Mouse (Mus musculus) intestine, embryonic 14.5 days (tissue): ENCODE measurements around the gene Rnft2. TPM values are rescaled to one million over a fixed set of nuclear protein-coding genes. Genes with fewer than 3 reads are reported as not detected.

Experiments used
- ATAC-seq: fragments of 200-750 bp; cut with Nextera tagmentation; replicated peaks from 2 replicates; pipeline ENCODE4 v1.8.0; 2017; ENCODE audit warnings: low read depth, moderate number of reproducible peaks, moderate TSS enrichment, moderate library complexity; ENCODE audit not compliant: low FRiP score, low TSS enrichment
- DNase-seq: peaks from one replicate; pipeline ENCODE4 v3.0.0-alpha.2; 2018; ENCODE audit warnings: low spot score
- H3K27ac ChIP-seq: fragments of 300-500 bp; sonication (generic); 2 replicates; pipeline ENCODE4 v1.5.1; 2014; ENCODE audit warnings: low read depth, mild to moderate bottlenecking, control low read depth
- H3K27me3 ChIP-seq: fragments of 300-500 bp; sonication (generic); replicated peaks from 2 replicates; pipeline ENCODE4 v1.6.1; 2014; ENCODE audit warnings: low read length, control low read depth; ENCODE audit not compliant: control insufficient read depth, insufficient read depth
- H3K36me3 ChIP-seq: fragments of 300-500 bp; sonication (generic); 2 replicates; pipeline ENCODE4 v1.6.1; 2014; ENCODE audit warnings: low read length, control low read depth; ENCODE audit not compliant: control insufficient read depth, insufficient read depth
- H3K4me1 ChIP-seq: fragments of 300-500 bp; sonication (generic); replicated peaks from 2 replicates; pipeline ENCODE4 v1.6.1; 2014; ENCODE audit warnings: low read length, control low read depth, mixed read lengths; ENCODE audit not compliant: control insufficient read depth, insufficient read depth
- H3K4me2 ChIP-seq: fragments of 300-500 bp; sonication (generic); 2 replicates; pipeline ENCODE4 v1.6.1; 2014; ENCODE audit warnings: low read length
- H3K4me3 ChIP-seq: fragments of 300-500 bp; sonication (generic); 2 replicates; pipeline ENCODE4 v1.5.1; 2014; ENCODE audit warnings: low read depth, low read length, control low read depth, mixed read lengths
- H3K9ac ChIP-seq: fragments of 300-500 bp; sonication (generic); 2 replicates; pipeline ENCODE4 v1.6.1; 2014; ENCODE audit warnings: mild to moderate bottlenecking, low read length
- H3K9me3 ChIP-seq: fragments of 300-500 bp; sonication (generic); 2 replicates; pipeline ENCODE4 v1.6.1; 2016; ENCODE audit warnings: low read length, control low read depth; ENCODE audit not compliant: control insufficient read depth
- WGBS: fragments of 180-500 bp; shearing (Covaris S2); extraction: QIAGEN DNeasy Blood & Tissue Kit; methylation state at CpG from one replicate; pipeline ENCODE4 v1.1.7; 2014; 5-methylcytosine and 5-hydroxymethylcytosine counted together
- polyA plus RNA-seq: library from polyadenylated mRNA; unstranded; fragments of >200 nt; fragmentation: Nextera tagmentation; extraction: Ambion mirVana; gene quantifications from 2 replicates; pipeline ENCODE4 v1.2.1, GENCODE M21; 2014

The Rnft2 gene
- polyA plus RNA-seq, 1 experiment from 2014 or later = 2.5 TPM

DNA sequence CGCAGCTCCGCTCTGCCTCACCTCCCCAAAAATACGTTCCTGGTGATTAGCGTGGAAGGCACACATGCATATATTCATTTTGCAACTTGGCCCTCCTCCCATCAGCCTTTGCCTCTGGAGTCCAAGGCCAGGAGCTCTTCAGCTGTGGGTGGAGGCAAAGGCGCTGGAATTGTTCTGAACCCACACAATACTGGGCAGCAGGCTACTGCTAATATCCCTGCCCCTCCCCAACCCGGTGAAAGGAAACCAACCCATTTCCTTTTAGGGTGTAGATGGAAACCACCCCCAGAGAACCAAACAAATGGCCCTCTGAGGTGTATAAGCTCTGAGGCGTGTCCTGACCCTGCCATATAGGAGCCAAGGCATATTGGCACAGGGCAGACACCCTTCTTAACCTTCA is 28.5 kb upstream of the Rnft2 start:
- Histone ChIP-seq H3K27me3 (peaks cover 14% of the 10 kb centered on the region; the same call in 1 of the 2 replicates), H3K4me3 (no peak overlapping the region), H3K4me1 (no peaks in the 10 kb centered on the region; the same call in 1 of the 2 replicates), H3K9ac (no peak overlapping the region), H3K4me2 (no peak overlapping the region), H3K9me3 (no peaks in the 10 kb centered on the region), H3K27ac (no peak overlapping the region), H3K36me3 (no peaks in the 10 kb centered on the region)
- DNase-seq (no peak), ATAC-seq (no peak)
- WGBS = 76% methylated on average over 7 of the region's 7 CpGs

DNA sequence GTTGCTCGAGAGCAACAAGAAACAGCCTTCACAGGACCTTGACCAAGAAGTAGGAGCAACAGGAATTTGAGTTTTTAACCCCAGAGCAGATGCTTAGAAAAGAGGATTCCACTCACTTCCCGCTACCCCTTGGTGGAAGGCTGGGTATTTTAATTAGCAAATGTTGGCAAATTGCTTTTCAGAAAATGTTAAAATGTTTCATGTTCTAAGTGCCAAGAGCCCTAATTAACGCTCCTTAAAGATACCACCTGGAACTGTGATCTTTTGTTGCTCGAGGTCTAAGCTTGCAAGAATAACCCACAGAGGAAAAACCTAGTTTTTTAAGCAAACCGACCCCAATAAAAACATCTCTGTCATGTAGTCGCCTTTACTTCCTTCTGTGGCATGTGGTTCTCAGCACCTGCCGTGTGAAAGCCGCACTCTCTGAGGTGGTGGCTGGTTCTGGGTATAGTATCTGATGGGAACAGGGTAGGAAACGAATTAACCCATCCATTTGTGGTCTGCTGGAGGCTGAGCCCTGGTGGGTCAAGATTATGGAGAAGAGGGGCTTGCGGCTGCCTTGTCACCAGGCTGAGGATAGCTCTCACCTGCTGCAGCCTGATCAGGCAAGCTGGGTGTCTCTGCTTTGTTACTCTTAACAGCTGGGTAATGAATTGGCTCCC is 26.7 kb upstream of the Rnft2 start:
- Histone ChIP-seq H3K27ac (no peak overlapping the region), H3K9ac (no peak overlapping the region), H3K4me1 (no peaks in the 10 kb centered on the region; the same call in 1 of the 2 replicates), H3K9me3 (no peaks in the 10 kb centered on the region), H3K27me3 (peaks cover 14% of the 10 kb centered on the region; the same call in 1 of the 2 replicates), H3K4me3 (no peak overlapping the region), H3K36me3 (no peaks in the 10 kb centered on the region), H3K4me2 (no peak overlapping the region)
- DNase-seq = no peak
- WGBS = 67% methylated on average over 10 of the region's 10 CpGs
- no peak for ATAC-seq

DNA sequence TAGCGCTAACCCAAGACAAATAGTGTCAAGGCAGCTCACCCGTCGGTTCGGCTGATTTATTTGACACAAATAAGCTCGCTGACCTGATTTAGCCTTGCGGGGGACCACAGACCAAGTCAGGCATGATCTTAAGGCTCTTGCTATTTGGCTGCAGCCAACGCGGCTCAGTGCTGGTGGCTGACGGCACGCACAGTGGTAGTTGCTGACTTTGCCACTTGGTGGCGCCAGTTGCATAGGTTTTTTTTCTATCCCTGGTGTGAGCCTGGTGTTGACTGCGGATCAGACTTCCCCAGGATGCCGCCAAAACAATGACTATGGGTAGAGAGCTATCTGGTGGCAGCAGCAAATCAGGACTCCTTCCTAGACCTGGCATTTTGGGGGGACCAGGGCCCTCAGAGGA is 24.1 kb upstream of the Rnft2 start:
- peak overlapping the region; percentile 37 for H3K4me2 ChIP-seq
- no peak overlapping the region for H3K4me3 ChIP-seq
- ATAC-seq (peak; percentile 79; the same call in 1 of the 2 replicates), DNase-seq (peak; percentile 98)
- 1% methylated on average over 13 of the region's 13 CpGs for WGBS
- no peaks in the 10 kb centered on the region for H3K9me3 ChIP-seq
- H3K36me3 ChIP-seq = no peaks in the 10 kb centered on the region
- H3K27me3 ChIP-seq = peaks cover 14% of the 10 kb centered on the region; the same call in 1 of the 2 replicates
- no peaks in the 10 kb centered on the region for H3K4me1 ChIP-seq
- H3K9ac ChIP-seq = no peak overlapping the region
- H3K27ac ChIP-seq = no peak overlapping the region

DNA sequence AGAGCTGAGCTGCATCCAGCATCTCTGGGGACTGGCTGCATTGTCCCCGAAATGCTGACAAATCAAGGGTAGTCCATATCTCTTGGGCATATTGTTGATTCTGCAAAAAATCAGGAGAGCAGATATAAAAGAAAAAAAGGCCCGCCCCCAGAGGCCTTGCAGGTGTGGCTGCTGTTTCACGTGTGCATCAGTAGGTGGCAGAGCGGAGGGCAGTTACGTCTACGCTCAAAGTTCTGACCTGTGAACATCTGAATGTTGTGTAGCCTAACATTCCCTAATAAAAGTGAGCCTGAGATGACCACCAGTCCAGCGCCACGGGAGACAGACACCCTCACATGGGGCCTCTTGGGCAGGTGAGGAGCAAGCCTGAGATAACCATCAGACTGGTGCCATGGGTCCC is 21.4 kb upstream of the Rnft2 start:
- DNase-seq (no peak), ATAC-seq (no peak)
- H3K4me1 ChIP-seq = no peaks in the 10 kb centered on the region
- H3K27me3 ChIP-seq = no peaks in the 10 kb centered on the region
- peaks cover 14% of the 10 kb centered on the region for H3K36me3 ChIP-seq
- no peak overlapping the region for H3K4me2 ChIP-seq
- H3K4me3 ChIP-seq = no peak overlapping the region
- no peak overlapping the region for H3K27ac ChIP-seq
- no peak overlapping the region for H3K9ac ChIP-seq
- 32% methylated on average over 8 of the region's 8 CpGs for WGBS
- H3K9me3 ChIP-seq = no peaks in the 10 kb centered on the region

DNA sequence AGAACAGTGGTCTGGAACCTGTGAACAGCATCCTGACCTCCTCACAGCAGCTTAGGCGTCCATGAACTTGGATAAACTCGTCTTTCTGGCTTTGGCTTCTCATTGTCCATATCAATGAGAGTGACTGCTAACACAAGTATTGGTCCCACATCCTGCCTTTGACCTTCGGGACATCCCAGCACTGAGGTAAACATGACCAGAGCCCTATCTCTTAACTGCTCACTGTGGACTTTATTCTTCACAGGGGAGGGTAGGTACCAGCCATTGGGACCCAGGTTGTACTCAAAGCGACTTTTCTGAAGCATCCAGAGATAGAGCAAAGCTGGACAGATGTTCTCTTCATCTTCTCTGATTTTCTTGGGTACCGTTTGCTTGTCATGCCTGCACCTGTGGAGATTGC is 20.4 kb upstream of the Rnft2 start:
- Histone ChIP-seq H3K36me3 (peaks cover 23% of the 10 kb centered on the region), H3K27ac (no peak overlapping the region), H3K4me2 (no peak overlapping the region), H3K9me3 (no peaks in the 10 kb centered on the region), H3K4me1 (no peaks in the 10 kb centered on the region), H3K27me3 (no peaks in the 10 kb centered on the region), H3K9ac (no peak overlapping the region), H3K4me3 (no peak overlapping the region)
- no peak for DNase-seq
- ATAC-seq = no peak
- 76% methylated on average over 5 of the region's 5 CpGs for WGBS

DNA sequence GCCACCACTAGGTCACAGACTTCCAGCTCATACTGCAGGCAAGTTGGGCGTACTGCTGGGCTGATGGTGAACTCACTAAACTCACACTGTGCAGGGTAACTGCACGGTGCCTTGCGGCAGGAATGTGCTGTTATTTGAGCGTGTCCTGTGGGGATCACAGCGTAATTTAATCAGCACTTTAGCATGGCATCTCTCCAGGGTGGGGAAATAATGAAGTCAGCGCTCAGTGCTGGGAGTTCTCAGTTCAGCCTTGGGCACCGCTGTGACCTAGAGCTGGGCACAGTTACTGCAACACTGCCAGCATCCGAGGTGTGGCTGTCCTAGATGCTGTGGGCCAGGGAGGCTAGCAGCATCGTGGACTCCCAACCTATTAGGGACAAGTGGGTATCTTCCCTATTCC is 19.4 kb upstream of the Rnft2 start:
- Histone ChIP-seq H3K4me2 (no peak overlapping the region), H3K36me3 (peaks cover 33% of the 10 kb centered on the region), H3K4me1 (no peaks in the 10 kb centered on the region), H3K9me3 (no peaks in the 10 kb centered on the region), H3K27ac (no peak overlapping the region), H3K9ac (no peak overlapping the region), H3K27me3 (no peaks in the 10 kb centered on the region), H3K4me3 (no peak overlapping the region)
- DNase-seq = no peak
- no peak for ATAC-seq
- 84% methylated on average over 9 of the region's 9 CpGs for WGBS

DNA sequence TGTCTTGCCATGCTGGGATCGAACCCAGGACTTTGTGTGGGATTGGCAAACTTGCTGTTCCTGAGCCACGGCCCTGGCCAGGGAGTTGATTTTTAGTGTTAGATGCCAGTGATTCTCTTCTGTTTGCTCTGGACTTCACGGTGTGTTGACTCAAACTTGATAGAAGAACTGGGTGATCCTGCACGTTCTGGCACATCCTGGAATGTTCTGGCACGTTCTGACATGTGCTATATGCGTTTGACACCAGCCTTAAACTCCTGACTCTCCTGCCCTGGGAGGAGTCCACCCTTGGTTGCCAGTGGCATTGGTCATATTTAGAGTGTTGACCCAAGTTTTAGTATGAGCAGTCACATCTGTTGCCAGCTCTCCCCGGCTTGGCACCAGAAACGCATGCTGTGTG is 17.5 kb upstream of the Rnft2 start:
- Histone ChIP-seq H3K27ac (no peak overlapping the region), H3K4me2 (no peak overlapping the region), H3K36me3 (peaks cover 45% of the 10 kb centered on the region), H3K9ac (no peak overlapping the region), H3K4me3 (no peak overlapping the region), H3K27me3 (no peaks in the 10 kb centered on the region), H3K4me1 (no peaks in the 10 kb centered on the region), H3K9me3 (no peaks in the 10 kb centered on the region)
- DNase-seq = no peak
- WGBS = 88% methylated on average over 8 of the region's 8 CpGs
- ATAC-seq = no peak

DNA sequence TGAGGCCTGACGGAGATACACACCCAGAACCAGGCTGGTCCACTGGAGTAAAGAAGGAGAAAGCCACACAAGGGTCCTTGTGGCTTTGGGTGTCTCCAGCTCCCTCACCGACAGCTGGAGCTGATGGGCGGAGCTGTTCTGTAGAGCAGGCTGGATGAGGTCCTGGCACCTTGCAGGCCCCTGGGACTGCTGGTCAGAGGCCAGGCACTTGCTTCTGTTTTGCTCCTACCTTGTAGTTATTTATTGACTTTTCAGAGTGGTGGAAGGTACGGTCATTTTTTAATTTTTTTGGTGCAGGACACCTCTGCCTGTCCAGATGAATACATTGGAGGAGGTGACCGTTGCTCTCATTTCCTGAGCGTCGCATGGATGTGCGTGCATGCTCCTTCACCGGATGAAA is 16.3 kb upstream of the Rnft2 start:
- Histone ChIP-seq H3K4me2 (no peak overlapping the region), H3K27me3 (no peaks in the 10 kb centered on the region), H3K9me3 (no peaks in the 10 kb centered on the region), H3K9ac (no peak overlapping the region), H3K27ac (no peak overlapping the region), H3K4me3 (no peak overlapping the region), H3K4me1 (no peaks in the 10 kb centered on the region), H3K36me3 (peaks cover 56% of the 10 kb centered on the region)
- 91% methylated on average over 9 of the region's 9 CpGs for WGBS
- DNase-seq = no peak
- ATAC-seq = no peak

DNA sequence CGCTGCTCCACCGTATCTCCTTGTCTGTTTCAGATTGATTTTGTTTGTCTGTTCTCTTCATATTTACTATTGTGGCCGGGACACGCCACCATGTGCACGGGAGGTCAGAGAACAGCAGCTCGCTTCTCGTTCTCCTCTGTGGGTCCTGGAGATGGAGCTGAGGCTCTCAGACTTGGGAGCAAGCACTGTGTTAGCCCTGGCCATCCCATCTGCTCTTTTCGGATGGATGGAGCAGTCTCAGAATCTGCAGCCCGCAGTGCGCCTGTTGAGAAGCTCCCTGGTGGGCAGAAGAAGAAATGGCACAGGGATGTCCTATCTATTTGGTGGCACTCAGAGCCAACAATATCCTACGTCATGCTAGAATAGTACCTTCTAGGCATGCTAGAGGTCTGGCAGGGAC is 15.7 kb upstream of the Rnft2 start:
- Histone ChIP-seq H3K9ac (no peak overlapping the region), H3K9me3 (no peaks in the 10 kb centered on the region), H3K4me1 (no peaks in the 10 kb centered on the region), H3K4me3 (no peak overlapping the region), H3K27me3 (no peaks in the 10 kb centered on the region), H3K36me3 (peaks cover 56% of the 10 kb centered on the region), H3K27ac (no peak overlapping the region), H3K4me2 (no peak overlapping the region)
- DNase-seq (no peak), ATAC-seq (no peak)
- WGBS = 89% methylated on average over 11 of the region's 11 CpGs
